Mouse (Mus musculus): ENCODE data around the gene Eif2ak3. TPM values are rescaled to one million over a fixed set of nuclear protein-coding genes. Genes with fewer than 3 reads are reported as not detected.

Gene Eif2ak3
- polyA plus RNA-seq, 1 experiment from 2014 or later: 14.8 TPM

GRCm38 (mm10) chr6:70872570-70872969, 28.3 kb downstream of the Eif2ak3 start:
- H3K4me3 ChIP-seq (replicated peaks): no peak overlapping the region
- H3K27ac ChIP-seq: peak overlapping the region; percentile 50; the same call in 1 of the 2 replicates
- H3K9me3 ChIP-seq: no peaks in the 10 kb centered on the region
- no peak overlapping the region for H3K4me2 ChIP-seq
- no peaks in the 10 kb centered on the region for H3K27me3 ChIP-seq
- peaks cover 16% of the 10 kb centered on the region for H3K4me1 ChIP-seq
- 71% methylated on average over 7 of the region's 7 CpGs for WGBS
- peak; percentile 45; the same call in 1 of the 2 replicates for ATAC-seq (ENCODE audit: low FRiP score)
- no peaks in the 10 kb centered on the region for H3K36me3 ChIP-seq (replicated peaks)
- no peak overlapping the region for H3K9ac ChIP-seq

GRCm38 (mm10) chr6:70874035-70874775, 29.9 kb downstream of the Eif2ak3 start:
- Histone ChIP-seq H3K9me3 (no peaks in the 10 kb centered on the region), H3K27ac (no peak overlapping the region), H3K4me2 (no peak overlapping the region), H3K9ac (no peak overlapping the region), H3K36me3 (replicated peaks) (peaks cover 4% of the 10 kb centered on the region; the same call in 1 of the 2 replicates), H3K27me3 (no peaks in the 10 kb centered on the region), H3K4me1 (peaks cover 20% of the 10 kb centered on the region), H3K4me3 (replicated peaks) (no peak overlapping the region)
- ATAC-seq (ENCODE audit: low FRiP score): no peak
- 80% methylated on average over 5 of the region's 5 CpGs for WGBS

GRCm38 (mm10) chr6:70875017-70875416, 30.7 kb downstream of the Eif2ak3 start:
- Histone ChIP-seq H3K27me3 (no peaks in the 10 kb centered on the region), H3K27ac (no peak overlapping the region)
- 100% methylated on average over 1 of the region's 1 CpGs for WGBS

GRCm38 (mm10) chr6:70880714-70881304, 36.5 kb downstream of the Eif2ak3 start:
- WGBS: 14% methylated on average over 5 of the region's 5 CpGs
- Histone ChIP-seq H3K4me3 (replicated peaks) (no peak overlapping the region), H3K36me3 (replicated peaks) (peaks cover 41% of the 10 kb centered on the region), H3K27me3 (no peaks in the 10 kb centered on the region), H3K27ac (no peak overlapping the region), H3K4me2 (no peak overlapping the region), H3K4me1 (peaks cover 6% of the 10 kb centered on the region), H3K9ac (no peak overlapping the region), H3K9me3 (no peaks in the 10 kb centered on the region)
- ATAC-seq (ENCODE audit: low FRiP score): peak; percentile 49; the same call in 1 of the 2 replicates

More at GRCm38 (mm10) chr6:70875017-70875416, 30.7 kb downstream of the Eif2ak3 start:
- Histone ChIP-seq H3K4me2 (no peak overlapping the region), H3K9me3 (no peaks in the 10 kb centered on the region), H3K4me1 (peaks cover 20% of the 10 kb centered on the region), H3K4me3 (replicated peaks) (no peak overlapping the region), H3K9ac (no peak overlapping the region), H3K36me3 (replicated peaks) (peaks cover 8% of the 10 kb centered on the region; the same call in 1 of the 2 replicates)
- ATAC-seq (ENCODE audit: low FRiP score): no peak

DNA sequence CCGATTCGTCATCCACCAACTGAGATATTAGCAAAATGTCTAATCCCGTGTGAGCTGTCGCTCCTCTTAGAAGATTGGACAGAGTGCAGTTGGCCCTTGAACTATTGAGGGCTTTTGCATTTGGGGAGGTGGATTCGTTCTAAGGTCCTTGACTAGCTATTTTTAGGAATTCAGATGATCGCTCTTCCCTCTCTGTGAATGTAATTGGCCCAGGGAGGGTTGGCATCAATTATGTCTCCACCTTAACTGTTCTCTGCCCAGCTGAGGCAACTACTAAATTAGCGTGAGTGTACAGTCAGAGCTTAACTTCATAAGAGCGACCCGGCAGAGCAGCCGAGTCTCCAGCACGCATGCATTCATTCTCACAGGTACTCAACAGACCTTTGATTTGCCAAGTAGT, 43.7 kb downstream of the Eif2ak3 start:
- H3K36me3 ChIP-seq (replicated peaks): peaks cover 84% of the 10 kb centered on the region
- 91% methylated on average over 11 of the region's 11 CpGs for WGBS
- no peak for ATAC-seq (ENCODE audit: low FRiP score)
- H3K4me1 ChIP-seq: no peaks in the 10 kb centered on the region
- no peak overlapping the region for H3K27ac ChIP-seq
- H3K9me3 ChIP-seq: no peaks in the 10 kb centered on the region
- H3K27me3 ChIP-seq: no peaks in the 10 kb centered on the region
- no peak overlapping the region for H3K4me3 ChIP-seq (replicated peaks)
- H3K9ac ChIP-seq: no peak overlapping the region
- H3K4me2 ChIP-seq: no peak overlapping the region

DNA sequence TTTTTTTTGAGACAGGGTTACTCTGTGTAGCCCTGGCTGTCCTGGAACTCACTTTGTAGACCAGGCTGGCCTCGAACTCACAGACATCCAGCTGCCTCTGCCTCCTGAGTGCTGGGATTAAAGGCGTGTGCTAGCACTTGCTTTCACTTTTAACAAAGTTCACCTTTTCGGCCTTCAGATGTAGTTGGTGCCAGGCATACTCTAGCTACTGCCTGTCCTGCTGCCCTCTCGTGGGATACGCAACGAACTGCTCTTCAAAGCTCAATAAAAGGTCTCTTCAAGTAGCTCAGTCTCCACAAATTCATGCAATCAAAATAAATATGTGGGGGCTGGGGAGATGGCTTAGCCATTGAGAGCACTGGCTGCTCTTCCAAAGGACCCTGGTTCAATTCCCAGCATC, 53.9 kb downstream of the Eif2ak3 start:
- Histone ChIP-seq H3K4me3 (replicated peaks) (no peak overlapping the region), H3K4me2 (no peak overlapping the region), H3K9me3 (no peaks in the 10 kb centered on the region), H3K9ac (no peak overlapping the region), H3K4me1 (peaks cover 12% of the 10 kb centered on the region), H3K27ac (no peak overlapping the region), H3K27me3 (no peaks in the 10 kb centered on the region), H3K36me3 (replicated peaks) (peaks cover 42% of the 10 kb centered on the region)
- 80% methylated on average over 6 of the region's 6 CpGs for WGBS
- ATAC-seq (ENCODE audit: low FRiP score): no peak

- ATAC-seq (ENCODE audit: low FRiP score): peak; percentile 64; the same call in 1 of the 2 replicates
- Histone ChIP-seq H3K9me3 (no peaks in the 10 kb centered on the region), H3K4me2 (no peak overlapping the region), H3K36me3 (replicated peaks) (peaks cover 40% of the 10 kb centered on the region), H3K27me3 (no peaks in the 10 kb centered on the region), H3K4me3 (replicated peaks) (no peak overlapping the region), H3K9ac (no peak overlapping the region), H3K27ac (peak overlapping the region; percentile 63; the same call in 1 of the 2 replicates), H3K4me1 (peaks cover 12% of the 10 kb centered on the region)
- 9% methylated on average over 8 of the region's 8 CpGs for WGBS
Observed at GRCm38 (mm10) chr6:70899594-70900003, 55.3 kb downstream of the Eif2ak3 start.

GRCm38 (mm10) chr6:70903689-70904088, 59.4 kb downstream of the Eif2ak3 start:
- WGBS: 95% methylated on average over 5 of the region's 5 CpGs
- H3K36me3 ChIP-seq (replicated peaks): peaks cover 41% of the 10 kb centered on the region

DNA sequence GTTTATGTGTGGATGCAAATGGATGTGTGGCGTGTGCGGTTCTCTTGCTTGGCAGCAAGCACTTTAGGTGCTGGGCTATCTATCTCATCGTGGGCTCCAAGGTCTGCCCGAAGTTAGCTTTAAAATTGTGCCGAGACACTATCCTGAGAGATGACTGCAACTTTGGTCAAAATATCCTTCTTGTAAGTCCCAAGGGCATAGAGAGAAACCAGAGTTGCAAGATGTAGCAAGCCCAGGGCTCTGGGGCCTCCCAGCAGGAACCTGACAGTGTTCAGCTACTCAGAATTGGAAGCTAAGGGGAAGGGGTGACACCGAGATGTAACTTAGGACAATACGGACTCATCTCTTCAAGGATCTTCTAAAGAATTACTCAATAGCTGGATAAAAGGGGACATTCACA, 65.3 kb downstream of the Eif2ak3 start:
- Histone ChIP-seq H3K9ac (no peak overlapping the region), H3K4me2 (no peak overlapping the region), H3K4me3 (replicated peaks) (no peak overlapping the region), H3K4me1 (no peaks in the 10 kb centered on the region), H3K27me3 (peaks cover 12% of the 10 kb centered on the region), H3K36me3 (replicated peaks) (peaks cover 17% of the 10 kb centered on the region), H3K9me3 (no peaks in the 10 kb centered on the region), H3K27ac (no peak overlapping the region)
- ATAC-seq (ENCODE audit: low FRiP score): no peak
- WGBS: 91% methylated on average over 7 of the region's 7 CpGs

More at GRCm38 (mm10) chr6:70903689-70904088, 59.4 kb downstream of the Eif2ak3 start:
- Histone ChIP-seq H3K9me3 (no peaks in the 10 kb centered on the region), H3K4me2 (no peak overlapping the region), H3K9ac (no peak overlapping the region), H3K4me3 (replicated peaks) (no peak overlapping the region), H3K4me1 (peaks cover 12% of the 10 kb centered on the region), H3K27me3 (no peaks in the 10 kb centered on the region), H3K27ac (no peak overlapping the region)
- ATAC-seq (ENCODE audit: low FRiP score): no peak

DNA sequence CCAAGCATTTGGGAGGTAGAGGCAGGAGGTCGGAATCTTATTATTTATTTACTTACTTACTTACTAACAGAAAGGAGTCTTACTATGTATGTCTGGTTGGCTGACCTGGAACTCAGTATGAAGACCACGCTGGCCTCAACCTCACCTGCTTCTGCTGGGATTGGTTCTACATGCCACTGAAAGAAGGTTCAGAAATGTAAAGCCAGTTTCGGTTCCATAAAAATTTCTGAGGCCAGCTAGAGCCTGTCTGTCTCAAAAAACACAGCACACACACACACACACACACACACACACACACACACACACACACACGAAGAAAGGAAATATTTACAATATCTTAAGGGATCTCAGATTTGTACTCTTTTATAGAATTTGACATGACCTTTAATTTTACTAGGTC, 66.0 kb downstream of the Eif2ak3 start:
- Histone ChIP-seq H3K4me1 (no peaks in the 10 kb centered on the region), H3K27ac (no peak overlapping the region), H3K36me3 (replicated peaks) (peaks cover 14% of the 10 kb centered on the region), H3K4me2 (no peak overlapping the region), H3K27me3 (peaks cover 12% of the 10 kb centered on the region), H3K9ac (no peak overlapping the region), H3K9me3 (no peaks in the 10 kb centered on the region), H3K4me3 (replicated peaks) (no peak overlapping the region)
- ATAC-seq (ENCODE audit: low FRiP score): no peak
- 78% methylated on average over 4 of the region's 4 CpGs for WGBS

DNA sequence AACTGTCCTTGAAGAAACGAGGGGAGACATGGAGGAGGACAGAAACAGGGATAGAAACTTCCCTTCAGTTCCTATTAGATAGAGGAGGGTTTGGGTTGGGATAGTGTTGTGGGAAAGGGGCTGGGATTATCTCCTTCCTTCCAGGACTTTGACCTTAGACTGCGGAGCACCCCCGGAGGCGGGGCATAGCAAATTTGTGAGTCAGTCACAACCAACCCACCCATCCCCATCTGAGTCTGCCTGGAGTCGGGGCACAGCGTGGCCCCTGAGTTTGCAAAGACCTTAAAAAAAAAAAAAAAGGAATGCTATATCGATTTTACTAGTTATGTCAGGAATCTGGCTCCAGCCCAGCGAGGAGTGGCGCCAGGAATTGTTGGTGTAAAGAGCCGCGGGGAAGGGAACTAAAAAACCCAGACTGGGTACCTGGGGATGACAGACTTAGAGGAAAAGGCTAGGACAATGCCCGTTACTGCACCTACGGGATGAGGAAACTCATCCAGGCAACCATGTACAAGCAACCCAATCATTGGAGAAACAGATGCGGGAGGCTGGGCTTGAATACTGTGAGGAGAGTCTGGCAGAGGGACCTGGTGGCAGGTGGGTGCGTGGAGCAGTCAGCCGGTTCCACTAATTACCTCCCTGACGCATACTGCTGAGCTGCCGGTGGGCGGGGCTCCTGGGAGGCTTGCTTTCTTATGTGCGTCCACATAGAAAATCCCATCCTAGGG, 67.5 kb downstream of the Eif2ak3 start:
- Histone ChIP-seq H3K4me1 (no peaks in the 10 kb centered on the region), H3K9me3 (no peaks in the 10 kb centered on the region), H3K27me3 (peaks cover 12% of the 10 kb centered on the region), H3K4me2 (peak overlapping the region; percentile 37), H3K36me3 (replicated peaks) (0 out of 2 replicates have a peak, but pooled peaks cover under 1% of the 10 kb centered on the region), H3K27ac (no peak overlapping the region), H3K9ac (no peak overlapping the region), H3K4me3 (replicated peaks) (peak overlapping the region; percentile 13; the same call in 1 of the 2 replicates)
- 9% methylated on average over 20 of the region's 20 CpGs for WGBS
- peak; percentile 39; the same call in 1 of the 2 replicates for ATAC-seq (ENCODE audit: low FRiP score)

DNA sequence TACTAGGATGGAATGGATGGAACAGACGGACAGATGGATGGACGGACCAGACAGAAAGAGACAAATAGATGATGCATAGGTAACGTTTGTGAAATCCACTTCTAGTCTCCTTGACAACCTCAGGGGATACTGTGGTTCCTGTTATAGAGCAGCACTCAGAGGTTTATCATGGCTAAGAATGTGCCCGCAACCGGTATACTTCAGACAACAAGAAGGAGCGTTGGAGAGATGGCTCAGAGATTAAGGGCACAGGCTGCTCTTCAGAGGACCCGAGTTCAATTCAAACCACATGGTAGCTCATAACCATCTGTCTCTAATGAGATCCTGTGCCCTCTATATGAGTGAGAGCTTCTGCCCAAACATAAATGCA, 68.1 kb downstream of the Eif2ak3 start:
- no peaks in the 10 kb centered on the region for H3K36me3 ChIP-seq (replicated peaks)
- H3K4me1 ChIP-seq: no peaks in the 10 kb centered on the region
- H3K4me3 ChIP-seq (replicated peaks): no peak overlapping the region
- WGBS: 67% methylated on average over 7 of the region's 7 CpGs
- H3K9ac ChIP-seq: no peak overlapping the region
- H3K27me3 ChIP-seq: peaks cover 12% of the 10 kb centered on the region
- ATAC-seq (ENCODE audit: low FRiP score): no peak
- peak overlapping the region; percentile 37; the same call in 1 of the 2 replicates for H3K4me2 ChIP-seq
- no peaks in the 10 kb centered on the region for H3K9me3 ChIP-seq
- no peak overlapping the region for H3K27ac ChIP-seq

Data from forebrain, embryonic 12.5 days (tissue).